Mouse (Mus musculus) embryonic stem cell, embryonic (primary cell): ENCODE measurements around the gene Tbc1d2b.

Experiments used
- CTCF ChIA-PET, 4 experiments: fragments of 300-600 bp in 2 of 4; fragments of 350-600 bp in 2 of 4; sonication (Branson Sonifier 250); formaldehyde crosslinking; loops; one replicate each; lab custom pipeline; 2022; ENCODE audit warnings: inconsistent platforms in 2 of 4; lab: Charles Lee
- POLR2A ChIA-PET, 4 experiments: fragments of 300-600 bp in 2 of 4; fragments of 350-600 bp in 2 of 4; sonication (Branson Sonifier 250); formaldehyde crosslinking; loops; one replicate each; lab custom pipeline; 2022; ENCODE audit warnings: antibody characterized with exemption in 4 of 4, inconsistent platforms in 1 of 4; lab: Charles Lee

The Tbc1d2b gene

GRCm38 (mm10) chr9:90203233-90203632, 67.4 kb downstream of the Tbc1d2b start:
- ChIA-PET POLR2A (interaction anchor here in 1 of 4 experiments (0.5 kb wide), 1 partner anchor 97 kb away, joined by 5 read pairs; no protein-coding TSS in a partner anchor), CTCF (interaction anchor here in 1 of 4 experiments (1.0 to 1.6 kb wide), 2 partner anchors 14 to 244 kb away, joined by 3 to 4 read pairs; no protein-coding TSS in a partner anchor)

- CTCF ChIA-PET, result no interaction called here
- POLR2A ChIA-PET, result no interaction called here
Observed at GRCm38 (mm10) chr9:90201541-90201940, 69.1 kb downstream of the Tbc1d2b start.

GRCm38 (mm10) chr9:90201096-90201495, 69.5 kb downstream of the Tbc1d2b start:
- POLR2A ChIA-PET, result interaction anchor here in 1 of 4 experiments (0.7 kb wide), 1 partner anchor 14 kb away, joined by 3 read pairs; no protein-coding TSS in a partner anchor
- CTCF ChIA-PET, result no interaction called here

- CTCF ChIA-PET, result no interaction called here
- POLR2A ChIA-PET, result interaction anchor here in 1 of 4 experiments (0.7 kb wide), 1 partner anchor 15 kb away, joined by 3 read pairs; no protein-coding TSS in a partner anchor
Observed at GRCm38 (mm10) chr9:90200501-90200900, 70.1 kb downstream of the Tbc1d2b start.

- CTCF ChIA-PET, result no interaction called here
- POLR2A ChIA-PET, result interaction anchor here in 1 of 4 experiments (0.6 kb wide), 1 partner anchor 639 kb away, joined by 3 read pairs; no protein-coding TSS in a partner anchor
Observed at GRCm38 (mm10) chr9:90199611-90200010, 71.0 kb downstream of the Tbc1d2b start.

- ChIA-PET POLR2A (interaction anchor here in 2 of 4 experiments (1.0 to 1.7 kb wide), 8 partner anchors 9 to 109 kb away, joined by 3 to 5 read pairs (median 3); partner anchors contain the start of gene Morf4l1 (in 1 of the 2)), CTCF (interaction anchor here in 2 of 4 experiments (0.7 to 2.4 kb wide), 2 partner anchors 8 to 15 kb away, joined by 3 to 9 read pairs; no protein-coding TSS in a partner anchor)
Observed at GRCm38 (mm10) chr9:90198531-90199449, 71.8 kb downstream of the Tbc1d2b start.

- ChIA-PET CTCF (interaction anchor here in 3 of 4 experiments (0.7 to 2.4 kb wide), 3 partner anchors 8 to 14 kb away, joined by 3 to 9 read pairs (median 4); no protein-coding TSS in a partner anchor), POLR2A (interaction anchor here in 2 of 4 experiments (1.0 to 1.7 kb wide), 8 partner anchors 8 to 108 kb away, joined by 3 to 5 read pairs (median 3); partner anchors contain the start of gene Morf4l1 (in 1 of the 2))
Observed at GRCm38 (mm10) chr9:90197866-90198383, 72.7 kb downstream of the Tbc1d2b start.

GRCm38 (mm10) chr9:90197116-90197665, 73.4 kb downstream of the Tbc1d2b start:
- ChIA-PET CTCF (interaction anchor here in 2 of 4 experiments (1.5 to 2.4 kb wide), 2 partner anchors 9 kb away, joined by 4 to 9 read pairs; no protein-coding TSS in a partner anchor), POLR2A (interaction anchor here in 1 of 4 experiments (1.5 to 1.7 kb wide), 2 partner anchors 9 to 108 kb away, joined by 3 to 5 read pairs; no protein-coding TSS in a partner anchor)

GRCm38 (mm10) chr9:90196262-90196661, 74.3 kb downstream of the Tbc1d2b start:
- ChIA-PET CTCF (interaction anchor here in 2 of 4 experiments (1.3 to 2.4 kb wide), 2 partner anchors 10 kb away, joined by 4 to 9 read pairs (median 5); no protein-coding TSS in a partner anchor), POLR2A (no interaction called here)

- CTCF ChIA-PET, result interaction anchor here in 1 of 4 experiments (1.3 kb wide), 1 partner anchor 11 kb away, joined by 5 read pairs; no protein-coding TSS in a partner anchor
- POLR2A ChIA-PET, result interaction anchor here in 2 of 4 experiments (0.6 to 0.9 kb wide), 2 partner anchors 11 to 32 kb away, joined by 3 read pairs; no protein-coding TSS in a partner anchor
Observed at GRCm38 (mm10) chr9:90195000-90195399, 75.6 kb downstream of the Tbc1d2b start.

GRCm38 (mm10) chr9:90189391-90189790, 81.2 kb downstream of the Tbc1d2b start:
- CTCF ChIA-PET, result interaction anchor here in 1 of 4 experiments (0.6 kb wide), 1 partner anchor 523 kb away, joined by 3 read pairs; no protein-coding TSS in a partner anchor
- POLR2A ChIA-PET, result interaction anchor here in 2 of 4 experiments (0.6 to 1.1 kb wide), 2 partner anchors 9 to 18 kb away, joined by 3 to 7 read pairs; no protein-coding TSS in a partner anchor

GRCm38 (mm10) chr9:90188893-90189292, 81.7 kb downstream of the Tbc1d2b start:
- ChIA-PET CTCF (no interaction called here), POLR2A (interaction anchor here in 1 of 4 experiments (1.5 kb wide), 1 partner anchor 9 kb away, joined by 5 read pairs; no protein-coding TSS in a partner anchor)

- CTCF ChIA-PET, result interaction anchor here in 1 of 4 experiments (1.5 kb wide), 1 partner anchor 21 kb away, joined by 3 read pairs; no protein-coding TSS in a partner anchor
- POLR2A ChIA-PET, result no interaction called here
Observed at GRCm38 (mm10) chr9:90185356-90185910, 85.2 kb downstream of the Tbc1d2b start.

- POLR2A ChIA-PET, result interaction anchor here in 1 of 4 experiments (0.5 to 1.0 kb wide), 2 partner anchors 10 to 149 kb away, joined by 3 read pairs; no protein-coding TSS in a partner anchor
- CTCF ChIA-PET, result interaction anchor here in 3 of 4 experiments (0.6 to 1.5 kb wide), 5 partner anchors 14 to 508 kb away, joined by 3 to 5 read pairs (median 3); no protein-coding TSS in a partner anchor
Observed at GRCm38 (mm10) chr9:90184116-90184515, 86.5 kb downstream of the Tbc1d2b start.

GRCm38 (mm10) chr9:90183550-90183949, 87.1 kb downstream of the Tbc1d2b start:
- POLR2A ChIA-PET, result interaction anchor here in 2 of 4 experiments (0.6 to 1.0 kb wide), 3 partner anchors 10 to 243 kb away, joined by 3 read pairs; no protein-coding TSS in a partner anchor
- CTCF ChIA-PET, result interaction anchor here in 3 of 4 experiments (0.5 to 1.4 kb wide), 5 partner anchors 15 to 507 kb away, joined by 3 to 5 read pairs (median 4); no protein-coding TSS in a partner anchor

- POLR2A ChIA-PET, result interaction anchor here in 1 of 4 experiments (0.6 to 0.7 kb wide), 2 partner anchors 244 to 923 kb away, joined by 3 read pairs; no protein-coding TSS in a partner anchor
- CTCF ChIA-PET, result interaction anchor here in 1 of 4 experiments (0.5 kb wide), 1 partner anchor 44 kb away, joined by 5 read pairs; no protein-coding TSS in a partner anchor
Observed at GRCm38 (mm10) chr9:90182636-90183421, 87.8 kb downstream of the Tbc1d2b start.
